Mouse (Mus musculus) hindbrain, embryonic 14.5 days (tissue): ENCODE results near the gene Psma6. TPM values are rescaled to one million over a fixed set of nuclear protein-coding genes. Genes with fewer than 3 reads are reported as not detected.
"Not testable (repeated sequence)": the region's sequence is repeated elsewhere in the genome, so short reads cannot be mapped to it uniquely, and the experiment has no call there.

ENCODE experiments used
- ATAC-seq: fragments of 200-750 bp; cut with Nextera tagmentation; 2 replicates; pipeline ENCODE4 v1.8.0; 2017; ENCODE audit warnings: moderate number of reproducible peaks, mild to moderate bottlenecking, moderate TSS enrichment, moderate library complexity; ENCODE audit not compliant: low FRiP score
- DNase-seq: peaks from one replicate; pipeline ENCODE4 v3.0.0-alpha.2; 2015; ENCODE audit warnings: low spot score
- H3K27ac ChIP-seq: fragments of 300-500 bp; sonication (generic); 2 replicates; pipeline ENCODE4 v1.5.1; 2014; ENCODE audit warnings: mild to moderate bottlenecking, moderate library complexity
- H3K27me3 ChIP-seq: fragments of 300-500 bp; sonication (generic); 2 replicates; pipeline ENCODE4 v1.6.1; 2014; ENCODE audit warnings: mild to moderate bottlenecking, low read length, mixed read lengths; ENCODE audit not compliant: control insufficient read depth, insufficient read depth
- H3K36me3 ChIP-seq: fragments of 300-500 bp; sonication (generic); replicated peaks from 2 replicates; pipeline ENCODE4 v1.6.1; 2014; ENCODE audit not compliant: control insufficient read depth, insufficient read depth
- H3K4me1 ChIP-seq: fragments of 300-500 bp; sonication (generic); replicated peaks from 2 replicates; pipeline ENCODE4 v1.6.1; 2014; ENCODE audit warnings: antibody characterized with exemption, low read length, mixed read lengths; ENCODE audit not compliant: control insufficient read depth, insufficient read depth
- H3K4me2 ChIP-seq: fragments of 300-500 bp; sonication (generic); replicated peaks from 2 replicates; pipeline ENCODE4 v1.6.1; 2014; ENCODE audit warnings: mild to moderate bottlenecking, moderate library complexity
- H3K4me3 ChIP-seq: fragments of 300-500 bp; sonication (generic); replicated peaks from 2 replicates; pipeline ENCODE4 v1.5.1; 2014; ENCODE audit warnings: mild to moderate bottlenecking, low read length
- H3K9ac ChIP-seq: fragments of 300-500 bp; sonication (generic); 2 replicates; pipeline ENCODE4 v1.6.1; 2014
- H3K9me3 ChIP-seq: fragments of 300-500 bp; sonication (generic); 2 replicates; pipeline ENCODE4 v1.6.1; 2016; ENCODE audit warnings: low read length; ENCODE audit not compliant: control insufficient read depth
- WGBS: fragments of 180-500 bp; shearing (Covaris S2); extraction: QIAGEN DNeasy Blood & Tissue Kit; methylation state at CpG from one replicate; pipeline ENCODE4 v1.1.7; 2014; 5-methylcytosine and 5-hydroxymethylcytosine counted together
- polyA plus RNA-seq: library from polyadenylated mRNA; unstranded; fragments of >200 nt; fragmentation: Nextera tagmentation; extraction: Ambion mirVana; gene quantifications from 2 replicates; pipeline ENCODE4 v1.2.1, GENCODE M21; 2014

Gene Psma6
- polyA plus RNA-seq, 1 experiment from 2014 or later: 442 TPM

GRCm38 (mm10) chr12:55388478-55388877 lies 4.5 kb downstream of the Psma6 start:
- Histone ChIP-seq H3K9ac (no peak overlapping the region), H3K4me2 (no peak overlapping the region), H3K27ac (no peak overlapping the region), H3K27me3 (no peaks in the 10 kb centered on the region), H3K9me3 (no peaks in the 10 kb centered on the region), H3K4me3 (no peak overlapping the region), H3K36me3 (no peaks in the 10 kb centered on the region), H3K4me1 (no peaks in the 10 kb centered on the region)
- 67% methylated on average over 6 of the region's 6 CpGs for WGBS
- ATAC-seq (peak; percentile 11; the same call in 1 of the 2 replicates), DNase-seq (no peak)

GRCm38 (mm10) chr12:55389132-55390081 lies 5.4 kb downstream of the Psma6 start:
- Histone ChIP-seq H3K9me3 (no peaks in the 10 kb centered on the region), H3K4me1 (no peaks in the 10 kb centered on the region), H3K4me2 (no peak overlapping the region), H3K4me3 (no peak overlapping the region), H3K27me3 (no peaks in the 10 kb centered on the region), H3K9ac (no peak overlapping the region), H3K36me3 (no peaks in the 10 kb centered on the region), H3K27ac (no peak overlapping the region)
- WGBS: 80% methylated on average over 17 of the region's 17 CpGs
- ATAC-seq (no peak), DNase-seq (no peak)

- H3K4me3 ChIP-seq: no peak overlapping the region
- H3K9ac ChIP-seq: no peak overlapping the region
- no peaks in the 10 kb centered on the region for H3K36me3 ChIP-seq
- H3K4me2 ChIP-seq: no peak overlapping the region
- H3K27ac ChIP-seq: no peak overlapping the region
- H3K9me3 ChIP-seq: no peaks in the 10 kb centered on the region
- ATAC-seq: no peak
- H3K27me3 ChIP-seq: no peaks in the 10 kb centered on the region
- no peak for DNase-seq
- H3K4me1 ChIP-seq: no peaks in the 10 kb centered on the region
Measured at GRCm38 (mm10) chr12:55392120-55392519, 8.1 kb downstream of the Psma6 start.

DNA sequence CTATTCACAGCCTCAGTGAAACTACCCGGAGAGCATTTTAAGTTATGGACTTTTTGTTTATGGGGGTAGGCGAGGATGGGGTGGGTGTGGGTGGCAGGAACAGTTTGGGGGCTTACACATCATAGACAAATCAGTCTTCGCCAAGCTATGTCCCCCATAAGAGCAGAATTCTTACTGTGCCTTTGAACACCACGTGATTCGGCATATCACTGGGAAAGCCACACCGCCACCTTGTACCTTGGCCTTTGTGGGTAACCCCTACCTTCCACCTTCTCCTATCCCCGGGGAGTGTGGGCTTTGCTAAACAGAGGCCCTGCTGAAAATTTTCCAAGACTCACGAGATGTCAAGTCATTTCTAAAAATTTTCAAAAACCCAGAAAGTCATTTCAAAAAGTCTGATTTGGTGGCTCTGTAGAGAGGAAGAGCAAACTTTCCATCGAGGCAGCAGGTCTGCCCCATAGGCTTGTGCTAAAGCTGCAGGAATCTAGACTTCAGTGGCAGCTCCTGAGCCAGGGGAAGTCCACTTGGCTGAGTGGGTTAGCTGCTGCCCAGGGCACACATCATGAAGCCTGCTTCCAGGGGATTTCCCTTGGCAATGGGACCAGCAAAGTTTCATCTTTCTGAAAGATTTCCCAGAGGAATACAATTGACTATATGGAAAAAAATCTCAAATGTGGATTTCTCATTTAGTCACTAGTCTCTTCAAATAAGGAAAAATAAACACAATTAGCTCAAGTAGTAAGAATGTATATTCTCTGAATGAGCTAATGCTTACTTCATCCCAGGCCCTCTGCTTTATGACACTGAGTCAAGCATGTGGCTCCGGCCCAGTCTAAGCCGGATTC lies 8.9 kb downstream of the Psma6 start:
- DNase-seq: no peak
- no peaks in the 10 kb centered on the region for H3K9me3 ChIP-seq
- no peak overlapping the region for H3K27ac ChIP-seq
- H3K27me3 ChIP-seq: no peaks in the 10 kb centered on the region
- no peak overlapping the region for H3K4me3 ChIP-seq
- WGBS: 87% methylated on average over 11 of the region's 11 CpGs
- no peak for ATAC-seq
- peaks cover 6% of the 10 kb centered on the region; the same call in 1 of the 2 replicates for H3K4me1 ChIP-seq
- H3K36me3 ChIP-seq: no peaks in the 10 kb centered on the region
- no peak overlapping the region for H3K4me2 ChIP-seq
- no peak overlapping the region for H3K9ac ChIP-seq

- peaks cover 21% of the 10 kb centered on the region for H3K4me1 ChIP-seq
- H3K9ac ChIP-seq, H3K36me3 ChIP-seq, H3K27ac ChIP-seq, DNase-seq, H3K4me3 ChIP-seq, H3K9me3 ChIP-seq, ATAC-seq, H3K4me2 ChIP-seq, H3K27me3 ChIP-seq: not testable (repeated sequence)
- WGBS: 92% methylated on average over 14 of the region's 14 CpGs
Measured at GRCm38 (mm10) chr12:55395601-55396000, 11.6 kb downstream of the Psma6 start.

DNA sequence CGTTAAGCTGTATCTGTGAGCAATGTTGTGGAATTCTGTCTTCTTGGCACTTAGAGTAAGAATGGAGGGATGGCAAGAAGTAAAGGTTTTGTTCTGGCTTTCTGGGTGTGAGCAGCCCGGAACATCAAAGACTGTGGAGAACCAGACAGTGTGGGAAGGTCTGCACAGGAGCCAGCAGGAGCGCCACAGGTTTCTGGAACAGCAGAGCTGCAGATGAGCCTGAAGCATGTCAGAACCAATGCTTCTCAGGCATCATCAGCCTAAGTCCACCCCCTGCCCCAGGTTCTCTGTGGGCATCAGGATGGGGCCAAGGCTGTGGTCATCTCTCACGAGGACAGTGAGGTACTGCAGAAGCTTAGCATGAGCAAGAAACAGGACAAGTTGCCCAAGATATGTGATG lies 12.5 kb downstream of the Psma6 start:
- ATAC-seq: no peak
- Histone ChIP-seq H3K9me3 (no peaks in the 10 kb centered on the region), H3K9ac (no peak overlapping the region), H3K4me1 (peaks cover 26% of the 10 kb centered on the region), H3K27me3 (no peaks in the 10 kb centered on the region), H3K27ac (no peak overlapping the region), H3K4me3 (no peak overlapping the region), H3K36me3 (no peaks in the 10 kb centered on the region), H3K4me2 (no peak overlapping the region)
- DNase-seq: no peak
- WGBS: 97% methylated on average over 4 of the region's 4 CpGs

DNA sequence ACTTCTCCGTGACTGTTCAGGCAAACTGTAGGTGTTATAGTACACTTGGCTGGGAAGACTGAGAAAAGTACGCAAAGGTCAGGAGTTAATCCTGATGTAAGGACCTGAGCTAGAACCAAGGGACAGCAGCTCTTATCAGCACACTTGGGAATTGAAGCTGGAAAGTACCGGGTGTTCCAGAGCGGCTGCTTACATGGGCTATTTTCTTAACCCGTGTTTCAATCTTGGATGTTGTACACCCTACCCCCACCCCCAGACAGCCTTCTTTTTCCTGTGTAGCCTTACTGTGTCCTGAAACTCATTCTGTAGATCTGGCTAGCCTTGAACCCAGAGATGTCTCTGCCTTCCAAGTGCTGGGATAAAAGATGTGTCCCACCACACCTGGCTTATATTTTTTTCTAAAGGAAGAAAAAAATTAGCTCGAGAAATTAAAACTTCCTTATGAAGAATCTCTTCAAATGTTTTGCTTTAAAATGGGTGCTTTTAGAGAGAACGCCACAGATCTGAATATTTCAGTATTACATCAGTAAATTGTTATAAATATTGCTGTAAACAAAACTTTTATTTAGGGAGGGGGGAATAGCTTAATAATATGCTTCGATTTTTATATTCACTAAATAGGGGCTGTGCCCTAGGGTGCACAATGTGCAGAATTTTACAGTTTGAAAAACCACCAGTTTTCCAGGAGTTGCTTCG lies 13.7 kb downstream of the Psma6 start:
- no peaks in the 10 kb centered on the region for H3K9me3 ChIP-seq
- ATAC-seq (no peak), DNase-seq (no peak)
- H3K9ac ChIP-seq: peak overlapping the region; percentile 96
- peak overlapping the region; percentile 99 for H3K4me3 ChIP-seq
- H3K4me1 ChIP-seq: peaks cover 26% of the 10 kb centered on the region
- H3K36me3 ChIP-seq: no peaks in the 10 kb centered on the region
- H3K27me3 ChIP-seq: no peaks in the 10 kb centered on the region
- WGBS: 74% methylated on average over 9 of the region's 9 CpGs
- peak overlapping the region; percentile 87 for H3K4me2 ChIP-seq
- H3K27ac ChIP-seq: peak overlapping the region; percentile 88

- WGBS: under 1% methylated on average over 51 of the region's 51 CpGs
- peaks cover 26% of the 10 kb centered on the region for H3K4me1 ChIP-seq
- peak overlapping the region; percentile 87 for H3K4me2 ChIP-seq
- H3K9me3 ChIP-seq: no peaks in the 10 kb centered on the region
- no peaks in the 10 kb centered on the region for H3K27me3 ChIP-seq
- peak overlapping the region; percentile 88 for H3K27ac ChIP-seq
- peak overlapping the region; percentile 96 for H3K9ac ChIP-seq
- DNase-seq (peak; percentile 94), ATAC-seq (peak; percentile 99)
- peak overlapping the region; percentile 99 for H3K4me3 ChIP-seq
- no peaks in the 10 kb centered on the region; the same call in 1 of the 2 replicates for H3K36me3 ChIP-seq
Measured at GRCm38 (mm10) chr12:55398240-55399127, 14.5 kb downstream of the Psma6 start.
